Comparison of ENCODE assay signal across 7 mouse cellular contexts in genomic region chr17:63575316-63576007, GRCm38 (mm10).
DNase-seq lines count a peak whose midpoint lies in the region; ATAC-seq and TF ChIP-seq lines count a peak whose summit lies in the region.

No protein-coding gene starts in this region.

- H3K9ac ChIP-seq in CH12.LX (ENCODE audit: insufficient read depth, low read depth) = no peak overlapping the region
- H3K9ac ChIP-seq in midbrain, embryonic 14.5 days (replicated peaks; ENCODE audit: low read length) = no peak overlapping the region

- no peak for TF ChIP-seq POLR2A in CH12.LX (IDR thresholded peaks at IDR 0.05; ENCODE audit: low read depth, low read length)
- no peak for TF ChIP-seq POLR2A in cortical plate, adult 2 months (IDR thresholded peaks at IDR 0.05; ENCODE audit: extremely low read depth, insufficient read depth, low read length)

- in situ Hi-C loops in CH12.LX (cut with MboI; ENCODE audit: low pct_ligation_motif_present, low pct_unique_long_range_greater_than_20kb, low sequenced_read_pairs) = loop anchor here (25.0 kb wide), 1 partner anchor 137 kb away; no protein-coding TSS in a partner anchor

- no peak overlapping the region for H3K4me3 ChIP-seq in CH12.LX (replicated peaks in 1 of 3; ENCODE audit: low read depth in 2 of 3, low read length in 2 of 3, poor library complexity in 1 of 3)
- no peak overlapping the region for H3K4me3 ChIP-seq in cortical plate, adult 2 months (ENCODE audit: insufficient read depth, low read length)
- H3K4me3 ChIP-seq in midbrain, embryonic 14.5 days (replicated peaks; ENCODE audit: low read depth, low read length) = no peak overlapping the region

- ATAC-seq in midbrain, embryonic 14.5 days (ENCODE audit: low FRiP score, low TSS enrichment) = no peak
- ATAC-seq in megakaryocyte, adult 5-6 weeks (ENCODE audit: poor library complexity, severe bottlenecking) = no peak

- peak; percentile 93 for TF ChIP-seq RAD21 in CH12.LX (IDR thresholded peaks at IDR 0.05; ENCODE audit: low read depth, low read length)

- WGBS in midbrain, embryonic 14.5 days = 55% methylated on average over 4 of the region's 4 CpGs

- H3K4me2 ChIP-seq in CH12.LX (ENCODE audit: insufficient read depth, low read depth, poor library complexity, severe bottlenecking) = no peak overlapping the region
- no peak overlapping the region for H3K4me2 ChIP-seq in midbrain, embryonic 14.5 days (ENCODE audit: low read length)

- H3K36me3 ChIP-seq in CH12.LX (replicated peaks in 1 of 2; ENCODE audit: control insufficient read depth in 1 of 2, insufficient read depth in 1 of 2, low read length in 1 of 2) = no peaks in the 10 kb centered on the region
- H3K36me3 ChIP-seq in midbrain, embryonic 14.5 days (ENCODE audit: control insufficient read depth, insufficient read depth, low read length) = no peaks in the 10 kb centered on the region

- H3K27me3 ChIP-seq in CH12.LX (replicated peaks) = no peaks in the 10 kb centered on the region
- H3K27me3 ChIP-seq in midbrain, embryonic 14.5 days (ENCODE audit: control insufficient read depth, insufficient read depth, low read length) = no peaks in the 10 kb centered on the region

- peak; percentile 56 for DNase-seq in CH12.LX (ENCODE audit: extremely low read depth)
- DNase-seq in MN1 (ENCODE audit: low spot score) = peak; percentile 68
- DNase-seq in heart, postnatal 4 days = peak; percentile 45
- peak; percentile 13 to 46 for DNase-seq in layer of hippocampus, adult 8-10 months (ENCODE audit: low spot score in 2 of 2)
- peak; percentile 90 for DNase-seq in midbrain, embryonic 14.5 days

- dilution Hi-C loops in CH12.LX (cut with MboI; ENCODE audit: extremely low pct_ligation_motif_present, extremely low pct_unique_long_range_greater_than_20kb, low sequenced_read_pairs) = no loop called here

- no peak overlapping the region for H3K27ac ChIP-seq in CH12.LX (ENCODE audit: insufficient read depth, low read depth)
- H3K27ac ChIP-seq in cortical plate, adult 2 months (ENCODE audit: insufficient read depth, low read length) = no peak overlapping the region
- no peak overlapping the region for H3K27ac ChIP-seq in midbrain, embryonic 14.5 days (replicated peaks; ENCODE audit: low read depth, low read length)

- TF ChIP-seq EP300 in CH12.LX (IDR thresholded peaks at IDR 0.05; ENCODE audit: low read length) = no peak

- TF ChIP-seq CTCF in CH12.LX (conservative IDR thresholded peaks at IDR 0.05 in 1 of 2, IDR thresholded peaks at IDR 0.05 in 1 of 2; ENCODE audit: low read depth in 2 of 2, low read length in 2 of 2) = peak; percentile 5 to 84; a peak in 2 of 4 replicates
- TF ChIP-seq CTCF in cortical plate, adult 2 months (IDR thresholded peaks at IDR 0.05; ENCODE audit: extremely low read depth, insufficient read depth, low read length) = peak; percentile 64

- H3K79me2 ChIP-seq in CH12.LX (replicated peaks; ENCODE audit: control insufficient read depth, extremely low read depth, insufficient read depth, poor library complexity, severe bottlenecking) = no peaks in the 10 kb centered on the region

- no peaks in the 10 kb centered on the region for H3K9me3 ChIP-seq in CH12.LX (replicated peaks; ENCODE audit: low read length)
- no peaks in the 10 kb centered on the region for H3K9me3 ChIP-seq in midbrain, embryonic 14.5 days (ENCODE audit: control insufficient read depth, low read length)

- no peaks in the 10 kb centered on the region for H3K4me1 ChIP-seq in CH12.LX (ENCODE audit: control insufficient read depth in 1 of 2, insufficient read depth in 2 of 2)
- no peaks in the 10 kb centered on the region for H3K4me1 ChIP-seq in cortical plate, adult 2 months (ENCODE audit: control insufficient read depth, insufficient read depth, low read length)
- H3K4me1 ChIP-seq in midbrain, embryonic 14.5 days (ENCODE audit: control insufficient read depth, insufficient read depth, low read length) = no peaks in the 10 kb centered on the region

TF ChIP-seq in CH12.LX, 34 proteins besides CTCF, POLR2A, EP300 and RAD21:
- TF ChIP-seq KAT2A (IDR thresholded peaks at IDR 0.05; ENCODE audit: insufficient replicate concordance, low read length) (no peak), ZC3H11A (IDR thresholded peaks at IDR 0.05; ENCODE audit: low read depth, low read length) (peak; percentile 88), SIN3A (IDR thresholded peaks at IDR 0.05; ENCODE audit: low read length) (no peak), IRF4 (IDR thresholded peaks at IDR 0.05; ENCODE audit: low read depth, low read length) (0 out of 2 replicates have a peak, but pooled peaks have one; percentile 25), UBTF (IDR thresholded peaks at IDR 0.05; ENCODE audit: low read depth, low read length) (no peak), SMC3 (IDR thresholded peaks at IDR 0.05; ENCODE audit: low read depth, low read length) (peak; percentile 92)

Comparison
In these comparisons a context has a peak if more than half of its experiments do, and no peak if none do; other contexts are left out.
1. DNase-seq: peak in every context shown above with its lines; median percentile 90 in midbrain, embryonic 14.5 days; 68 in MN1; 56 in CH12.LX; 45 in heart, postnatal 4 days; 30 in layer of hippocampus, adult 8-10 months.